Mouse (Mus musculus) brain, embryonic 14.5 days (tissue): ENCODE measurements at regions not wholly inside any gene's neighbourhood (a gene's known extent, or its start where the extent isn't known, plus 50 kb on each side); places are given as distances from the start of the nearest gene placed in this dataset.

Source experiments
- CTCF ChIP-seq: fragments of 200-500 bp; IDR thresholded peaks from 2 replicates; pipeline ENCODE4 v1.5.1; 2012; ENCODE audit warnings: inconsistent platforms, mild to moderate bottlenecking, moderate library complexity, borderline replicate concordance; ENCODE audit not compliant: insufficient read depth, insufficient read length; ENCODE audit errors: extremely low read depth
- POLR2A ChIP-seq: fragments of 200-500 bp; IDR thresholded peaks from 2 replicates; pipeline ENCODE4 v1.6.1; 2012; ENCODE audit warnings: mild to moderate bottlenecking, inconsistent platforms, borderline replicate concordance; ENCODE audit not compliant: poor library complexity, insufficient read depth, insufficient read length, severe bottlenecking; ENCODE audit errors: extremely low read depth

- TF ChIP-seq CTCF (peak; percentile 71), POLR2A (no peak)
Measured at GRCm38 (mm10) chr11:92889693-92890454, 208.0 kb upstream of the Car10 start.
